Mouse (Mus musculus) inflammation-experienced regulatory T-cells, adult 6 months (primary cell): ENCODE measurements around the gene B3gat2. TPM values are rescaled to one million over a fixed set of nuclear protein-coding genes. Genes with fewer than 3 reads are reported as not detected.

ENCODE experiments used
- ATAC-seq: one replicate; pipeline ENCODE4 v1.8.0; 2017
- polyA plus RNA-seq, 3 experiments: library from polyadenylated mRNA; unstranded; fragments of 100-300 nt; shearing (Covaris generic); gene quantifications; one replicate each; pipeline ENCODE4 v1.2.1; 2017

B3gat2 gene
- polyA plus RNA-seq, 3 experiments from 2014 or later, result 1.1 to 4.0 (median 2.3) TPM

DNA sequence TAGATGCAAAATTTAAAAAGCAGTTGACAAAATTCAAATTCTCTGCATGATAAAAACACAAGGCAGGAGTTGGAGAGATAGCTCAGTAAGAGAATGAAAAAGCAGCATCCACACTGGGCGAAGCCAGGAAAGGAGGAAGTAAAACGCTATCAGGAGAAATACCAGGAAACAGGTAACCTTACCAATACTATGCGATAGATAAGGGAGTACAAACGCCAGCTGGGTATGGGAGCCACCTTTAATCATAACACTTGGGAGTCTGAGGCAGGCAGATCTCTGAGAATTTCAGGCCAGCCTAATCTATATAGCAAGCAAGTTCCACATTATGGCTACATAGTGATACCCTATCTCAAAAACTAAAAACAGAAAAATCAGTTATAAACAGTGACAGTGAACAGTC lies 75.1 kb downstream of the B3gat2 start:
- no peak for ATAC-seq

DNA sequence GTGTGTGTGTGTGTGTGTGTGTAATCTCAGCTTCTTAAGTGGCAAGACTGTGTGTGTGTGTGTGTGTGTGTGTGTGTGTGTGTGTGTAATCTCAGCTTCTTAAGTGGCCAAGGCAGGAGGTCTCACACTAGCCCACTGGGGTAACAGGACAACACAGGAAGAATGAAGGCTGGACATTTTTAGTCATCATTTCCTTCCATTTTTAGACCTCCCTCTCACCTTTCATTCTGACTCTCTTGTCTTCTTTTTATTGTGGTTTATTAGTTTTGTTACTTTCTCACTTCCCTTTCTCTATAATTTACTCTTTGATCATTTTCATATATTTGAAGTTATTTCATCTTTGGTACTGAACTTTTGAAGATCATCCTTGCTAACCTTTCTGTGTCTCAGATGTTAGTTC lies 79.4 kb downstream of the B3gat2 start:
- peak; percentile 47 for ATAC-seq

- no peak for ATAC-seq
These were observed 81.1 kb downstream of the B3gat2 start for GRCm38 (mm10) chr1:23842629-23843028.

DNA sequence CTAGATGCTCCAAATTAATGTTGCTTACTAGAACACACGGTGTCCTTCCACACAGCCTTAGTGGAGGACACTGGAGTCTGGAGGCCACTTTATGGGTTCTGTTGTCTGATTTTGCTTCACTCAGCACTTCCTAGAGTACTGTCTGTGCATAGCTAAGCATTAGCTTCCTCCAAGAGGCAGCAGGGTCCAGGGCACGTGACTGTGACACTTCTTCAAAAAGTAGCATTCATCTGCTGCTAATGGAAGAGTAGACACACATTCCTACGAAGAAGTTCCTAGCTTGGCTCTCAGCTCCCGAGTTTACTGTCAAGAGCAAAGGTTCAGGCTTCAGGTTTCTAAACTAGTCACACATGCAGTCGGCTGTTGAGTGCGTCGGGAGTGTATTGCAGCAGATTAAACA lies 82.2 kb downstream of the B3gat2 start:
- no peak for ATAC-seq

DNA sequence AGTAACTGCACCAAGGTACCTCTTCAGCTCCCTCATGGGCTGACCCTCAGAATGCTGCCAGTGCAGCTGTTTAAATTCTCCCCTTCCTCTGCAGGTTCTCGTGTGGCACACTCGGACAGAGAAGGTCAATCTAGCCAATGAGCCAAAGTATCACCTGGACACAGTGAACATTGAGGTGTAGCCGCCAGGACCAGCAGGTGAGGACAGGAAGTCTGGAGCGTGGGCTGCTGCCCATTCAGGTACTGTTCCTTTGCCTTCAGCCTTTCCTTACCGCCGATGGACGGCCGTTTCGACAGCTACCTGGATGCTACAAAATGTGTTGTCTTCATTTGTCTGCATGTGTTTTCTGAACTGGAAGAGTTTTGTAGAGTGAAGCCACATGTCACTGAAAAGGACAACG lies 83.5 kb downstream of the B3gat2 start:
- ATAC-seq, result no peak

DNA sequence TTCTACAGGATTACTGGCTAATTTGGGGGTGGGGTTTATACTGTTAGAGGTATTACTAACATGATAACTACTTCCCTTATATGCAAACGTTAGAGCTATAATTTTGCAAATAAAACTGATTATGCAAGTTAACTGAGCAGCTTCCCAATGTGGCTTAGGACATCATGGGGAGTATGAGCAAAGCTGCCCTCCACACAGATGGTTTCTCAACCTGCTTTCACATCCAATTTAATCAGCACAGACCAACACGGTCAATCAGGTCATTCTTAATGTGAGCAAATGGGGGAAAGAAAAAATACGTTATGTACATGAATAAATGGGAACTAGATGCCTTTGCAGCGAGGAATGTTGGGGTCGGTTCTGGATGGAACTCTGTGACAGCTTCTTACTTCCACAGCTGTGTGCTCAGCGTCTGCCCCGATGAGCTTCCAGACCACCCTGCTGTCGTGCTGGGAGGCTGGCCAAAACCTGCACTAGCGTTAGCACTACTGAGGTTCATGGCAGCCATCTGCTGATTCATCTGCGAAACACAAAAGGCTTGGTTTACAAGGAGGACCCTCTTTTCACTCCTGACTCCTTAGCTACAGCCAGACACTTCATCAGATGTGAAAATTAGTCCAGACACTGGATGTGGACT lies 84.6 kb downstream of the B3gat2 start:
- no peak for ATAC-seq

DNA sequence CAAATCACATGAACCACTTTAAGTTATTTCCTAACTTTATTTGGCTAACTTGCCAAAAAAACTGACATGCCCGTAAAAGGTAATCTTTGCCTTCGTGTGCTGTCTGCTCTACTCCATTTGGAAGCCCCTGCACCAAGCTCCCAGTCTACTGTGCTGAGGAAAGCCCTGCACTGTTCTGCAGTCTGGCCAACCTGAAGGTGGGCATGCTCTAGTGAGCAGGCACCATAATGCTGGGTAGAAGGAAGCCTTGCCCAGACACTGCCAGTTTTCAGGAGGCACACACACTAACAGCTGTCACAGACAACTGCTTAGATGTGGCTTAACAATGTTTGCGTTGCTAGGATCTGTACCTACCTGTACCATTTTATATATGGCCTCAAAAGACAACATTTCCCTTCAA lies 94.1 kb downstream of the B3gat2 start:
- ATAC-seq, result no peak

- no peak for ATAC-seq
These were observed 99.4 kb downstream of the B3gat2 start for GRCm38 (mm10) chr1:23860944-23861343.

GRCm38 (mm10) chr1:23865566-23865965 lies 104.0 kb downstream of the B3gat2 start:
- no peak for ATAC-seq

DNA sequence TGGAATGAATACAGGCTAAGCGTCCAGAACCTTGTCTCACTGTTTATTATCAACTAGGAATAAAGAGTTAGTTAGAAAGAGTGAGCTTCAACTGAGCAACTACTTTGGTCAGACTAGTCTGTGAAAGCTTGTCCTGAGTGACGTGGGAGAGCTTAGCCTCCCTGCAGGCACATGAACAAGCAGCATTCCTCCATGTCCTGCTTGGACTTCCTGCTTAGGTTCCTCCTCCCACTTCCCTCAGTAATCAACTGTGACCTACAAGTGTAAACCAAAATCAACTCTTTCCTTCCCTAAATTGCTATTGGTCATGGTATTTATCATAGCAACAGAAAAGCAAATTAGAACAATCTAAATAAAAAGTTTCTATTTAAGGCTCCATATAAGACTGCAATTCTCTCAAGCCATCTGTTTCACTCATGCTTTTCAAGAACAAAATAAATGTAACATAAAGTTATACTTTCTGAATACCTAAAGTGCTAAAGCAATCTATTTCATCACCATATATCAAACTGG lies 105.9 kb downstream of the B3gat2 start:
- ATAC-seq, result no peak

- no peak for ATAC-seq
These were observed 110.6 kb downstream of the B3gat2 start for GRCm38 (mm10) chr1:23872194-23872593.

DNA sequence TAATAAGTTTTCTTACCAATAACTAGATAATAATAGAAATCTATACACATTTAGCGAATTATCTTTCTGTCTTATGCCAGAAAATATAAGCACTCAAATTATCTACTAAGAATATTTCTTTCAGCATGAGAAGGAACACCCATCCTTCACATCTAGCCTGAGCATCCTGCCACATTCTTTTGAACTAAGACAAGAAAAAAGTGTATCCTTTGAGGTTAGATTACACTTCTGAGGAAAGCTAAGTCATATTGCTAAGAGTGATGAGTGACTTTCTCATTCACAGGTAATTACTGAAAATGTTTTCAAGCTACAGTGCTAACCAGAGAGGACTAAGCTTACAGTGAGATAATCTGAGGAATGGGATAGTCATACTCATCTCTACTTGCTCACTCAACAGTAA lies 121.1 kb downstream of the B3gat2 start:
- ATAC-seq, result peak; percentile 71

DNA sequence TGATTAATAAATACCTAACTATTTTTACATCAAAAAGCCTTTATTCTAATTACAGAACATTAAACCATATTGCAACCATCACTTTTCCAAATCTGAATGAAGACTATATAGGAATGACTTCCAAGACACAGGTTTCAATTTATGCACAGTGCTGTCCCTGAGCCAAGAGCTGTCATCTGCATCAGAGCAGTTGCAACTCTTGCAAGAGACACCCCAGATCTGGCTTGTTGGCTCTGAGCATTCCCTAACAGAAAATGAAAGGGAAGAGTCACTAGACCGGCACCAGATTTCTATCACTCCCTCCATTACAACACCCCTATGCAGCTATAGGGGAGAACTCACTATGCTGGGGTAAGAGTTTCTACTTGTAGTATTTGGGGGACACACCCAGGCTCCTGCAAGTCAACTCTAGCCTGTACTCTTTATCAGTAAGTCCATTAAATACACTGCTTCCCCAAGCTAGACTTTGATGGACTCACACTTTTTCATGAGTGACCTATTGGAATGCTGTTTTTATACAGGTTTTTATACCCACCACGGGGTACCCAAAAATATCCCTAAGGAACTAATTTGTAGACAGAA lies 122.6 kb downstream of the B3gat2 start:
- ATAC-seq, result no peak

DNA sequence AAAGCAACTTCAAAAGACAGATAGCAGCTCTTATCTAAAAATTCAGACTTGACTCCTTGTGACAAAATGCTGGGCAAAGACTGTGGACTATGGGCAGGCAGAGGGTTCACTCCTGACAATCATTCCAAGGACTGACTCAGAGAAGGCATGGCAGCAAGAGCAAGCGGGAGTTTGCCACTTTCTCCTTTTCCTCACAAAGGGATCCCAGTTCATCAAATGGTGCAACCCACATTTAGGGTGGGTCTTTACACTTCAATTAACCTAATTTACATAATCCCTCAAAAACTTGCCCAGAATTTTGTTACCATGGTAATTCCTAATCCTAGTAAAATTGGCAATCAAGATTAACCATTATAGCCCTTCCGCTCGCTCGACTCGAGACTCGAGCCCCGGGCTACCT lies 123.4 kb downstream of the B3gat2 start:
- no peak for ATAC-seq

DNA sequence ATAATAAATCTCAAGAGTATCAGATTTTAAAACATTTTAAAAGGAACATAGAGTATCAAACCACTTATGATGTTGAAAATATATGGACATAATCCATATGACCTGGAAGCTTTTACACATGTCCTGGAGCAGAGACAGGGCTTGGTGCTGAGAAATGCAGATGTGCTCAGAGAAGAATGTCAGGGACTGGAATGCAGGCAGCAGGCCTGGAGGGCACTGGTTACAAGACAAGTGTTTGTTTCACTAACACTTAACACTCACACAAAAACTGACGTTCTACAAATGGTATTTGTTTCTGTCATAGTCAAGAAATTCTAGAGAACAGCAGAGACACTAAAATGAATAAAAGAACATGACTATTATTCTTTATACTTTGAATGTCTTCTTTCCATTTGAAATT lies 130.5 kb downstream of the B3gat2 start:
- ATAC-seq, result no peak

Other genes starting within 250 kb of the B3gat2 start
- 10 to 100 TPM; 40.4 to 58.4 (median 53.7) TPM for gene Smap1, start 160.6 kb downstream of the B3gat2 start, polyA plus RNA-seq
- 10 to 100 TPM; 83.4 to 98.8 (median 83.7) TPM for gene Sdhaf4, start 243.9 kb downstream of the B3gat2 start, polyA plus RNA-seq